Mouse (Mus musculus) neural tube, embryonic 12.5 days (tissue): ENCODE results near the gene Ifna6. TPM values are rescaled to one million over a fixed set of nuclear protein-coding genes. Genes with fewer than 3 reads are reported as not detected.
"Not testable (repeated sequence)": the region's sequence is repeated elsewhere in the genome, so short reads cannot be mapped to it uniquely, and the experiment has no call there.

Source experiments
- ATAC-seq: fragments of 200-750 bp; cut with Nextera tagmentation; 2 replicates; pipeline ENCODE4 v1.8.0; 2017; ENCODE audit warnings: low read depth, mild to moderate bottlenecking, moderate TSS enrichment, moderate library complexity; ENCODE audit not compliant: low FRiP score
- H3K27ac ChIP-seq: fragments of 300-500 bp; sonication (generic); 2 replicates; pipeline ENCODE4 v1.5.1; 2016
- H3K27me3 ChIP-seq: fragments of 300-500 bp; sonication (generic); replicated peaks from 2 replicates; pipeline ENCODE4 v1.6.1; 2016; ENCODE audit warnings: mild to moderate bottlenecking
- H3K36me3 ChIP-seq: fragments of 300-500 bp; sonication (generic); 2 replicates; pipeline ENCODE4 v1.6.1; 2016; ENCODE audit warnings: mild to moderate bottlenecking
- H3K4me1 ChIP-seq: fragments of 300-500 bp; sonication (generic); 2 replicates; pipeline ENCODE4 v1.6.1; 2016
- H3K4me2 ChIP-seq: fragments of 300-500 bp; sonication (generic); replicated peaks from 2 replicates; pipeline ENCODE4 v1.6.1; 2016; ENCODE audit warnings: mild to moderate bottlenecking
- H3K4me3 ChIP-seq: fragments of 300-500 bp; sonication (generic); 2 replicates; pipeline ENCODE4 v1.5.1; 2016
- H3K9ac ChIP-seq: fragments of 300-500 bp; sonication (generic); 2 replicates; pipeline ENCODE4 v1.6.1; 2016; ENCODE audit warnings: mild to moderate bottlenecking
- H3K9me3 ChIP-seq: fragments of 300-500 bp; sonication (generic); 2 replicates; pipeline ENCODE4 v1.6.1; 2016; ENCODE audit warnings: mild to moderate bottlenecking
- WGBS: fragments of 180-500 bp; shearing (Covaris S2); methylation state at CpG from one replicate; pipeline ENCODE4 v1.1.7; 2016; 5-methylcytosine and 5-hydroxymethylcytosine counted together
- polyA plus RNA-seq: library from polyadenylated mRNA; unstranded; fragments of >200 nt; fragmentation: Nextera tagmentation; extraction: Ambion mirVana; gene quantifications from 2 replicates; pipeline ENCODE4 v1.2.1, GENCODE M21; 2016

Ifna6 gene
- polyA plus RNA-seq: not detected in 2 replicates

DNA sequence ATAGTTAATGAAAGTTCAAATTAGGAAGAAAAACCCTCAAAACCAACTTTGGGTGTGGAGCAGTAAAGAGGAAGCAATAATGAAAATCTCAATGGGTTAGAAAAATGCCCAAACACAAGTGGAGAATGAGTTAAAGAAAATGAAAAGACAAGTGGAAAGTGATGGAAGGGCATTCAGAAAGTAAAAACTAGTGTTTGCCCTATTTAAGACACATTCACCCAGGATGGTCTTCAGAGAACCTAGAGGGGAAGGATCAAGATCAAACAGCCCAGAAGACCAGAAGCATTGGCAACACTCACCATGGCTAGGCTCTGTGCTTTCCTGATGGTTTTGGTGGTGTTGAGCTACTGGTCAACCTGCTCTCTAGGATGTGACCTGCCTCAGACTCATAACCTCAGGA, at the start of gene Ifna6:
Gene Ifna6, plus strand, starts transcription at position 301 of the 400 bp plus-strand sequence.
- not testable (repeated sequence) for H3K36me3 ChIP-seq, H3K9ac ChIP-seq, H3K4me3 ChIP-seq, ATAC-seq, H3K4me1 ChIP-seq, H3K27me3 ChIP-seq, H3K4me2 ChIP-seq, H3K27ac ChIP-seq, H3K9me3 ChIP-seq

DNA sequence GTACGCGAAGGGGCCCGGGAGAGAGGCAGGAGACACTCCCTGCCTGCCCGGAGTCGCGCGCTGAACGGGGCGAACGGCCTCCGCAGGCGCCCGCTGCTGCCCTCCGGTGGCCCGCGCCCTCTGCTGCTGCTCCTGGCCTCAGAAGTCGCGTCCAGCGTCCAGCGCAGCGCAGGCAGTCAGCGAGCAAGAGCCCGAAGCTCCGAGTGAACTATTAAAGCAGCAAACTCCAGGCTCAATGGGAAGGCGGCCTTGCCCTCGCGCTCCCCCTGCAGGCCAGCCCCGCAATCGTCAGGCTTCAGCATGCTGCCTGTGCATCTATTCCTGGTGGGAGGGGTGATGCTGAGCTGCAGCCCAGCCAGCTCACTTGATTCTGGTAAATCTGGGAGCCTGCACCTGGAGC, 47.7 kb upstream of the Ifna6 start, which contains the start of gene Gm13272:
Gene Gm13272, plus strand, starts transcription at position 301 of the 400 bp plus-strand sequence.
- not testable (repeated sequence) for ATAC-seq, H3K9me3 ChIP-seq, H3K9ac ChIP-seq, H3K27ac ChIP-seq, H3K4me3 ChIP-seq, H3K36me3 ChIP-seq, H3K4me2 ChIP-seq, H3K27me3 ChIP-seq, H3K4me1 ChIP-seq
- no CpG with 5 or more reads among the region's 29 CpGs for WGBS

DNA sequence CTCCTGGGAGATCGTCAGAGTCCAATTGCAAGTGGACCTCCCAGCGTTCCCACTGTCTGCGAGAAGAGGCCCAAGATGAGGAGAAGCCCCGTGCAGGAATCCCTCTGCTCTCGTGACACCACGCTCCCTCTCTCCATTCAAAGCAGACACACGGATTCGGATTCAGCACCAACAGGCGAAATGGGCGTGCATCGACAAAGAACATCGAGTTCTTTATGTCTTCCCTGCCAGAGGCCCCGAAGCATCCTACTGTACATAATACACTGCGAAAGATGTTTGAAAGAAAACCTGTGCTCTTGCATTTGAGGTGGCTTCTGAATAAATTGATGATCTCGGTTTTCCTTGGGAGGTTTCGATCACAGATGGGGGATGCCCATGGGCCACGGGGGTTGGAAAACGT, 46.9 kb upstream of the Ifna6 start:
- not testable (repeated sequence) for H3K27me3 ChIP-seq, H3K27ac ChIP-seq, ATAC-seq, H3K9me3 ChIP-seq, H3K4me1 ChIP-seq, H3K4me3 ChIP-seq, H3K36me3 ChIP-seq, H3K4me2 ChIP-seq, H3K9ac ChIP-seq
- WGBS: 52% methylated on average over 16 of the region's 18 CpGs

DNA sequence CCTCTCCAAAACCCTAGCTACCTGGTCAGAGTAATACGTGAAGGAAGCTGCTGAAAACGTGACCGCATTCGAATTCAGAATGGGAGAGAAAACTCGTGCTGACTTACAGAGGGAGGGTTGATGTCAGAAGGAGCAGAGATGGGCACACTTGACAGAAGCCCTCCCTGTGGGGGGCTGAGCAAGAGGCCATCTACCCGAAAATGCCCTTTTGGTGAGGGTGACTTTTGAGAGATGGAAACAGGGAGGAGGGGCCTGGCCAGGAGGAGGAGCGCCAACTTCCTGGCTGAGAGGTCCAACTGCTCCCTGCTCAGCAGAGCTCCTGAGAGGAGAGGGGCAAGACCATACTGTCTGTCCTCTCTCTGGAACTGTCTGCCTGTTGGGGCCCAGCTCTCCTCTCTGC, 45.4 kb upstream of the Ifna6 start, which contains the start of gene Ifnz:
Gene Ifnz, plus strand, starts transcription at position 301 of the 400 bp plus-strand sequence.
- H3K27ac ChIP-seq, H3K9ac ChIP-seq, H3K9me3 ChIP-seq, H3K36me3 ChIP-seq, H3K4me1 ChIP-seq, H3K27me3 ChIP-seq, ATAC-seq, H3K4me3 ChIP-seq: not testable (repeated sequence)
- peak within 1 kb of the TSS; percentile 44 for H3K4me2 ChIP-seq
- WGBS: 20% methylated on average over 5 of the region's 7 CpGs

DNA sequence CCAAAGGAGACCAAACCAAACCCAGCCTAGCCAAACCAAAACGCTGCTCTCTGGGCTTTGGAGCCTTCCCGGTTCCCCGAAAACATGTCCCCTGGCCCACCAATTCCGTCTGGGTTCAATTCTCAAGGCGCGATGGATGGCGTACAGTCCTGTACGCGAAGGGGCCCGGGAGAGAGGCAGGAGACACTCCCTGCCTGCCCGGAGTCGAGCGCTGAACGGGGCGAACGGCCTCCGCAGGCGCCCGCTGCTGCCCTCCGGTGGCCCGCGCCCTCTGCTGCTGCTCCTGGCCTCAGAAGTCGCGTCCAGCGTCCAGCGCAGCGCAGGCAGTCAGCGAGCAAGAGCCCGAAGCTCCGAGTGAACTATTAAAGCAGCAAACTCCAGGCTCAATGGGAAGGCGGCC, 44.9 kb upstream of the Ifna6 start:
- ATAC-seq, H3K9ac ChIP-seq, H3K4me1 ChIP-seq, H3K27ac ChIP-seq, H3K4me3 ChIP-seq, H3K27me3 ChIP-seq, H3K36me3 ChIP-seq, H3K9me3 ChIP-seq: not testable (repeated sequence)
- H3K4me2 ChIP-seq: peak overlapping the region; percentile 44
- under 1% methylated on average over 17 of the region's 31 CpGs for whole genome bisulfite sequencing

DNA sequence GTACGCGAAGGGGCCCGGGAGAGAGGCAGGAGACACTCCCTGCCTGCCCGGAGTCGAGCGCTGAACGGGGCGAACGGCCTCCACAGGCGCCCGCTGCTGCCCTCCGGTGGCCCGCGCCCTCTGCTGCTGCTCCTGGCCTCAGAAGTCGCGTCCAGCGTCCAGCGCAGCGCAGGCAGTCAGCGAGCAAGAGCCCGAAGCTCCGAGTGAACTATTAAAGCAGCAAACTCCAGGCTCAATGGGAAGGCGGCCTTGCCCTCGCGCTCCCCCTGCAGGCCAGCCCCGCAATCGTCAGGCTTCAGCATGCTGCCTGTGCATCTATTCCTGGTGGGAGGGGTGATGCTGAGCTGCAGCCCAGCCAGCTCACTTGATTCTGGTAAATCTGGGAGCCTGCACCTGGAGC, 41.8 kb upstream of the Ifna6 start, which contains the start of gene Gm13276:
Gene Gm13276, plus strand, starts transcription at position 301 of the 400 bp plus-strand sequence.
- WGBS: no CpG with 5 or more reads among the region's 27 CpGs
- H3K27ac ChIP-seq, H3K4me1 ChIP-seq, H3K4me3 ChIP-seq, H3K9ac ChIP-seq, H3K36me3 ChIP-seq, H3K4me2 ChIP-seq, H3K9me3 ChIP-seq, H3K27me3 ChIP-seq, ATAC-seq: not testable (repeated sequence)

DNA sequence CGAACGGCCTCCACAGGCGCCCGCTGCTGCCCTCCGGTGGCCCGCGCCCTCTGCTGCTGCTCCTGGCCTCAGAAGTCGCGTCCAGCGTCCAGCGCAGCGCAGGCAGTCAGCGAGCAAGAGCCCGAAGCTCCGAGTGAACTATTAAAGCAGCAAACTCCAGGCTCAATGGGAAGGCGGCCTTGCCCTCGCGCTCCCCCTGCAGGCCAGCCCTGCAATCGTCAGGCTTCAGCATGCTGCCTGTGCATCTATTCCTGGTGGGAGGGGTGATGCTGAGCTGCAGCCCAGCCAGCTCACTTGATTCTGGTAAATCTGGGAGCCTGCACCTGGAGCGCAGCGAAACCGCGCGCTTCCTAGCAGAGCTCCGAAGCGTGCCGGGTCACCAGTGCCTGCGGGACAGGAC, 38.8 kb upstream of the Ifna6 start, which contains the start of gene Gm13277:
Gene Gm13277, plus strand, starts transcription at position 231 of the 400 bp plus-strand sequence.
- not testable (repeated sequence) for H3K9ac ChIP-seq, H3K27ac ChIP-seq, H3K9me3 ChIP-seq, H3K27me3 ChIP-seq, H3K4me2 ChIP-seq, H3K36me3 ChIP-seq, ATAC-seq, H3K4me3 ChIP-seq, H3K4me1 ChIP-seq
- WGBS: 0% methylated on average over 4 of the region's 28 CpGs

DNA sequence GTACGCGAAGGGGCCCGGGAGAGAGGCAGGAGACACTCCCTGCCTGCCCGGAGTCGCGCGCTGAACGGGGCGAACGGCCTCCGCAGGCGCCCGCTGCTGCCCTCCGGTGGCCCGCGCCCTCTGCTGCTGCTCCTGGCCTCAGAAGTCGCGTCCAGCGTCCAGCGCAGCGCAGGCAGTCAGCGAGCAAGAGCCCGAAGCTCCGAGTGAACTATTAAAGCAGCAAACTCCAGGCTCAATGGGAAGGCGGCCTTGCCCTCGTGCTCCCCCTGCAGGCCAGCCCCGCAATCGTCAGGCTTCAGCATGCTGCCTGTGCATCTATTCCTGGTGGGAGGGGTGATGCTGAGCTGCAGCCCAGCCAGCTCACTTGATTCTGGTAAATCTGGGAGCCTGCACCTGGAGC, 36.0 kb upstream of the Ifna6 start, which contains the start of gene Gm13278:
Gene Gm13278, plus strand, starts transcription at position 301 of the 400 bp plus-strand sequence.
- not testable (repeated sequence) for H3K27ac ChIP-seq, ATAC-seq, H3K36me3 ChIP-seq, H3K9ac ChIP-seq, H3K4me3 ChIP-seq, H3K4me1 ChIP-seq, H3K27me3 ChIP-seq, H3K9me3 ChIP-seq, H3K4me2 ChIP-seq
- WGBS: no CpG with 5 or more reads among the region's 28 CpGs

DNA sequence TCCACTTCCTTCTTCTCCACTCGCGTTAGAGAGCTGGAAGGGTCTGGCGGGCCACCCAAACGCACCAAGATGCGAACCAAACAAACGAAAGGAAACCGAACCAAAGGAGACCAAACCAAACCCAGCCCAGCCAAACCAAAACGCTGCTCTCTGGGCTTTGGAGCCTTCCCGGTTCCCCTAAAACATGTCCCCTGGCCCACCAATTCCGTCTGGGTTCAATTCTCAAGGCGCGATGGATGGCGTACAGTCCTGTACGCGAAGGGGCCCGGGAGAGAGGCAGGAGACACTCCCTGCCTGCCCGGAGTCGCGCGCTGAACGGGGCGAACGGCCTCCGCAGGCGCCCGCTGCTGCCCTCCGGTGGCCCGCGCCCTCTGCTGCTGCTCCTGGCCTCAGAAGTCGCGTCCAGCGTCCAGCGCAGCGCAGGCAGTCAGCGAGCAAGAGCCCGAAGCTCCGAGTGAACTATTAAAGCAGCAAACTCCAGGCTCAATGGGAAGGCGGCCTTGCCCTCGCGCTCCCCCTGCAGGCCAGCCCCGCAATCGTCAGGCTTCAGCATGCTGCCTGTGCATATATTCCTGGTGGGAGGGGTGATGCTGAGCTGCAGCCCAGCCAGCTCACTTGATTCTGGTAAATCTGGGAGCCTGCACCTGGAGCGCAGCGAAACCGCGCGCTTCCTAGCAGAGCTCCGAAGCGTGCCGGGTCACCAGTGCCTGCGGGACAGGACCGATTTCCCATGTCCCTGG, 33.1 kb upstream of the Ifna6 start, which contains the start of gene Gm13275:
Gene Gm13275, plus strand, starts transcription at position 552 of the 740 bp plus-strand sequence.
- H3K4me2 ChIP-seq, H3K9ac ChIP-seq, H3K27ac ChIP-seq, H3K27me3 ChIP-seq, H3K36me3 ChIP-seq, H3K4me1 ChIP-seq, H3K9me3 ChIP-seq, H3K4me3 ChIP-seq, ATAC-seq: not testable (repeated sequence)
- WGBS: 0% methylated on average over 11 of the region's 52 CpGs

DNA sequence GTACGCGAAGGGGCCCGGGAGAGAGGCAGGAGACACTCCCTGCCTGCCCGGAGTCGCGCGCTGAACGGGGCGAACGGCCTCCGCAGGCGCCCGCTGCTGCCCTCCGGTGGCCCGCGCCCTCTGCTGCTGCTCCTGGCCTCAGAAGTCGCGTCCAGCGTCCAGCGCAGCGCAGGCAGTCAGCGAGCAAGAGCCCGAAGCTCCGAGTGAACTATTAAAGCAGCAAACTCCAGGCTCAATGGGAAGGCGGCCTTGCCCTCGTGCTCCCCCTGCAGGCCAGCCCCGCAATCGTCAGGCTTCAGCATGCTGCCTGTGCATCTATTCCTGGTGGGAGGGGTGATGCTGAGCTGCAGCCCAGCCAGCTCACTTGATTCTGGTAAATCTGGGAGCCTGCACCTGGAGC, 30.1 kb upstream of the Ifna6 start, which contains the start of gene Gm13279:
Gene Gm13279, plus strand, starts transcription at position 301 of the 400 bp plus-strand sequence.
- H3K9ac ChIP-seq, H3K4me2 ChIP-seq, H3K9me3 ChIP-seq, H3K4me3 ChIP-seq, H3K27ac ChIP-seq, H3K36me3 ChIP-seq, ATAC-seq, H3K4me1 ChIP-seq, H3K27me3 ChIP-seq: not testable (repeated sequence)
- WGBS: no CpG with 5 or more reads among the region's 28 CpGs

DNA sequence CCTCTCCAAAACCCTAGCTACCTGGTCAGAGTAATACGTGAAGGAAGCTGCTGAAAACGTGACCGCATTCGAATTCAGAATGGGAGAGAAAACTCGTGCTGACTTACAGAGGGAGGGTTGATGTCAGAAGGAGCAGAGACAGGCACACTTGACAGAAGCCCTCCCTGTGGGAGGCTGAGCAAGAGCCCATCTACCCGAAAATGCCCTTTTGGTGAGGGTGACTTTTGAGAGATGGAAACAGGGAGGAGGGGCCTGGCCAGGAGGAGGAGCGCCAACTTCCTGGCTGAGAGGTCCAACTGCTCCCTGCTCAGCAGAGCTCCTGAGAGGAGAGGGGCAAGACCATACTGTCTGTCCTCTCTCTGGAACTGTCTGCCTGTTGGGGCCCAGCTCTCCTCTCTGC, 27.9 kb upstream of the Ifna6 start, which contains the start of gene Gm13285:
Gene Gm13285, plus strand, starts transcription at position 301 of the 400 bp plus-strand sequence.
- not testable (repeated sequence) for H3K9ac ChIP-seq, H3K27me3 ChIP-seq, H3K4me3 ChIP-seq, H3K4me2 ChIP-seq, ATAC-seq, H3K36me3 ChIP-seq, H3K9me3 ChIP-seq, H3K4me1 ChIP-seq, H3K27ac ChIP-seq
- WGBS: 13% methylated on average over 5 of the region's 7 CpGs

DNA sequence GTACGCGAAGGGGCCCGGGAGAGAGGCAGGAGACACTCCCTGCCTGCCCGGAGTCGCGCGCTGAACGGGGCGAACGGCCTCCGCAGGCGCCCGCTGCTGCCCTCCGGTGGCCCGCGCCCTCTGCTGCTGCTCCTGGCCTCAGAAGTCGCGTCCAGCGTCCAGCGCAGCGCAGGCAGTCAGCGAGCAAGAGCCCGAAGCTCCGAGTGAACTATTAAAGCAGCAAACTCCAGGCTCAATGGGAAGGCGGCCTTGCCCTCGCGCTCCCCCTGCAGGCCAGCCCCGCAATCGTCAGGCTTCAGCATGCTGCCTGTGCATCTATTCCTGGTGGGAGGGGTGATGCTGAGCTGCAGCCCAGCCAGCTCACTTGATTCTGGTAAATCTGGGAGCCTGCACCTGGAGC, 24.3 kb upstream of the Ifna6 start, which contains the start of gene Gm13287:
Gene Gm13287, plus strand, starts transcription at position 301 of the 400 bp plus-strand sequence.
- not testable (repeated sequence) for H3K4me3 ChIP-seq, H3K4me1 ChIP-seq, H3K27ac ChIP-seq, H3K9ac ChIP-seq, H3K36me3 ChIP-seq, H3K9me3 ChIP-seq, H3K4me2 ChIP-seq, H3K27me3 ChIP-seq, ATAC-seq
- WGBS: no CpG with 5 or more reads among the region's 29 CpGs

DNA sequence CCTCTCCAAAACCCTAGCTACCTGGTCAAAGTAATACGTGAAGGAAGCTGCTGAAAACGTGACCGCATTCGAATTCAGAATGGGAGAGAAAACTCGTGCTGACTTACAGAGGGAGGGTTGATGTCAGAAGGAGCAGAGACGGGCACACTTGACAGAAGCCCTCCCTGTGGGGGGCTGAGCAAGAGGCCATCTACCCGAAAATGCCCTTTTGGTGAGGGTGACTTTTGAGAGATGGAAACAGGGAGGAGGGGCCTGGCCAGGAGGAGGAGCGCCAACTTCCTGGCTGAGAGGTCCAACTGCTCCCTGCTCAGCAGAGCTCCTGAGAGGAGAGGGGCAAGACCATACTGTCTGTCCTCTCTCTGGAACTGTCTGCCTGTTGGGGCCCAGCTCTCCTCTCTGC, 22.0 kb upstream of the Ifna6 start, which contains the start of gene Gm13288:
Gene Gm13288, plus strand, starts transcription at position 301 of the 400 bp plus-strand sequence.
- H3K4me3 ChIP-seq, H3K9ac ChIP-seq, H3K4me1 ChIP-seq, H3K27ac ChIP-seq, H3K36me3 ChIP-seq, H3K27me3 ChIP-seq, H3K9me3 ChIP-seq, ATAC-seq: not testable (repeated sequence)
- peak within 1 kb of the TSS; percentile 46 for H3K4me2 ChIP-seq
- no CpG with 5 or more reads among the region's 8 CpGs for WGBS
